Mouse (Mus musculus): ENCODE results near the gene Arf1. TPM values are rescaled to one million over a fixed set of nuclear protein-coding genes. Genes with fewer than 3 reads are reported as not detected.

Arf1 gene
- total and polyA plus RNA-seq, 3 experiments, result 498 to 733 (median 509) TPM

DNA sequence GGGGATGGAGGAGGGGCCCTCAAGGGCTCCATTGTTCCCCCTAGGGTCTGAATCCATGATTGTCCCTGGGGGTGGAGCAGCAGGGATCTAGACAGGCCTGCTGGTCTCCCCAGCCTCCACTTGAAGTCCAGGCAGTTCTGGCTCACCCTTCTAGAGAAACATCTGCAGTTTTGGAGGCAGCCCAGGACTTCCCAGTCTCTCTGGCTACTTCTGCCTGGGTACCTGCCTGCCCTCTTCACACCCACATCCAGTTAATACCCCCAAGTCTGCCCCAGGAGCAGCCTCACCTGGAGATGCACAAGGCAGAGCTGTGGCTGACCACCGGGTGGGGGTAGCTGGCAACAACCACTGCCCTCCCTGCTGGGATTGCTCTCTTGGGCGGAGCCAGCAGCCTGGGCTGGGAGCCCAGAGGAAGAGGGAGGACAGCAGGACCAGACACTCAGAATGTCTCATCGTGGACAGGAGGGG is 45.2 kb downstream of the Arf1 start, which contains the start of gene Gjc2:
Gjc2 (minus strand) TSS at position 350 of the 468 bp plus-strand sequence.
- no peak for DNase-seq (ENCODE audit: extremely low read depth)
- no peak for TF ChIP-seq SIN3A (IDR thresholded peaks at IDR 0.05; ENCODE audit: low read length)
- TF ChIP-seq CHD2 (IDR thresholded peaks at IDR 0.05; ENCODE audit: low read length), result no peak
- TF ChIP-seq PAX5 (IDR thresholded peaks at IDR 0.05; ENCODE audit: low read length), result no peak
- no peak for TF ChIP-seq CTCF (conservative IDR thresholded peaks at IDR 0.05 in 1 of 2, IDR thresholded peaks at IDR 0.05 in 1 of 2; ENCODE audit: low read depth in 2 of 2, low read length in 2 of 2)
- no peak for TF ChIP-seq IRF4 (IDR thresholded peaks at IDR 0.05; ENCODE audit: low read depth, low read length)
- TF ChIP-seq RAD21 (IDR thresholded peaks at IDR 0.05; ENCODE audit: low read depth, low read length), result no peak
- no peak for TF ChIP-seq MEF2A (IDR thresholded peaks at IDR 0.05; ENCODE audit: borderline replicate concordance, low read depth, low read length)
- no peak for TF ChIP-seq GABPA (IDR thresholded peaks at IDR 0.05; ENCODE audit: insufficient replicate concordance, low read depth, low read length)
- TF ChIP-seq ZKSCAN1 (IDR thresholded peaks at IDR 0.05; ENCODE audit: borderline replicate concordance, low read depth, low read length), result no peak
- TF ChIP-seq ZNF384 (IDR thresholded peaks at IDR 0.05; ENCODE audit: low read depth, low read length), result no peak
- TF ChIP-seq UBTF (IDR thresholded peaks at IDR 0.05; ENCODE audit: low read depth, low read length), result no peak
- TF ChIP-seq NELFE (IDR thresholded peaks at IDR 0.05; ENCODE audit: low read depth, low read length), result no peak
- TF ChIP-seq TBP (conservative IDR thresholded peaks at IDR 0.05; ENCODE audit: low read depth, low read length), result no peak
- no peak for TF ChIP-seq USF2 (conservative IDR thresholded peaks at IDR 0.05; ENCODE audit: low read depth, low read length)
- no peak for TF ChIP-seq TCF12 (IDR thresholded peaks at IDR 0.05; ENCODE audit: low read depth, low read length)
- no peak for TF ChIP-seq POLR2A (IDR thresholded peaks at IDR 0.05; ENCODE audit: low read depth, low read length)
- Histone ChIP-seq H3K9me3 (replicated peaks; ENCODE audit: low read length) (no peaks in the 10 kb centered on the region), H3K27me3 (replicated peaks) (no peaks in the 10 kb centered on the region), H3K27ac (ENCODE audit: insufficient read depth, low read depth) (no peak within 1 kb of the TSS), H3K79me2 (replicated peaks; ENCODE audit: control insufficient read depth, extremely low read depth, insufficient read depth, poor library complexity, severe bottlenecking) (no peaks in the 10 kb centered on the region), H3K4me2 (ENCODE audit: insufficient read depth, low read depth, poor library complexity, severe bottlenecking) (no peak within 1 kb of the TSS), H3K36me3 (replicated peaks in 1 of 2; ENCODE audit: control insufficient read depth in 1 of 2, insufficient read depth in 1 of 2, low read length in 1 of 2) (peaks cover 34 to 66% of the 10 kb centered on the region in 2 experiments), H3K4me1 (ENCODE audit: control insufficient read depth in 1 of 2, insufficient read depth in 2 of 2) (peaks cover 0 to 20% of the 10 kb centered on the region in 2 experiments; a peak in 2 of 4 replicates), H3K4me3 (replicated peaks in 1 of 3; ENCODE audit: low read depth in 2 of 3, low read length in 2 of 3, poor library complexity in 1 of 3) (no peak within 1 kb of the TSS), H3K9ac (ENCODE audit: insufficient read depth, low read depth) (no peak within 1 kb of the TSS)
- dilution Hi-C loops (cut with MboI; ENCODE audit: extremely low pct_ligation_motif_present, extremely low pct_unique_long_range_greater_than_20kb, low sequenced_read_pairs) (no loop called here), in situ Hi-C loops (cut with MboI; ENCODE audit: low pct_ligation_motif_present, low pct_unique_long_range_greater_than_20kb, low sequenced_read_pairs) (no loop called here)

DNA sequence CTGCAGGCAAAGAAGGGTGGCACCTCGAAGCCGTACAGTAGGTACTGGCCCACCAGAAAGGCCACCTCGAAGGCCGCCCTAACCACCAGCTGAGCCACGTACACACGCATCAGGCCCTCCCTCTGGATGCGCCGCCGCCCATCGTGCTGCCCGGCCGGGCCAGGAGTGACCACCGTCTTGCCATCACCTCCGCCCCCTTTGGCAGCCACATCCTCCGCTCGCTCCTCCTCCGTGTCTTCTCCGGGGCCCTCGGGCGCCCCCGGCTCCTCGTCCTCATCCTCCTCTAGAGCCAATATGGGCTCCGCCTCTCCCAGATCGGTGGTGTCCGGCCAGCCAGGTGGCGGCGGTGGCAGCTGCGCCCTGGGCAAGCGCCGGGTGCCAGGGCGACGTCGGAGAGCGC is 51.1 kb downstream of the Arf1 start:
- Histone ChIP-seq H3K4me1 (ENCODE audit: control insufficient read depth in 1 of 2, insufficient read depth in 2 of 2) (peaks cover 14 to 41% of the 10 kb centered on the region in 2 experiments), H3K4me2 (ENCODE audit: insufficient read depth, low read depth, poor library complexity, severe bottlenecking) (no peak overlapping the region), H3K27me3 (replicated peaks) (peaks cover 2% of the 10 kb centered on the region), H3K9ac (ENCODE audit: insufficient read depth, low read depth) (no peak overlapping the region), H3K27ac (ENCODE audit: insufficient read depth, low read depth) (no peak overlapping the region), H3K79me2 (replicated peaks; ENCODE audit: control insufficient read depth, extremely low read depth, insufficient read depth, poor library complexity, severe bottlenecking) (no peaks in the 10 kb centered on the region), H3K4me3 (replicated peaks in 1 of 3; ENCODE audit: low read depth in 2 of 3, low read length in 2 of 3, poor library complexity in 1 of 3) (no peak overlapping the region), H3K36me3 (replicated peaks in 1 of 2; ENCODE audit: control insufficient read depth in 1 of 2, insufficient read depth in 1 of 2, low read length in 1 of 2) (peaks cover 0 to 6% of the 10 kb centered on the region in 2 experiments), H3K9me3 (replicated peaks; ENCODE audit: low read length) (no peaks in the 10 kb centered on the region)
- in situ Hi-C loops (cut with MboI; ENCODE audit: low pct_ligation_motif_present, low pct_unique_long_range_greater_than_20kb, low sequenced_read_pairs), result no loop called here
- dilution Hi-C loops (cut with MboI; ENCODE audit: extremely low pct_ligation_motif_present, extremely low pct_unique_long_range_greater_than_20kb, low sequenced_read_pairs), result no loop called here
- TF ChIP-seq MAFK (IDR thresholded peaks at IDR 0.05; ENCODE audit: insufficient replicate concordance, low read length), result no peak
- TF ChIP-seq POLR2A (IDR thresholded peaks at IDR 0.05; ENCODE audit: low read depth, low read length), result no peak
- no peak for TF ChIP-seq NELFE (IDR thresholded peaks at IDR 0.05; ENCODE audit: low read depth, low read length)
- no peak for TF ChIP-seq USF2 (conservative IDR thresholded peaks at IDR 0.05; ENCODE audit: low read depth, low read length)
- TF ChIP-seq TCF12 (IDR thresholded peaks at IDR 0.05; ENCODE audit: low read depth, low read length), result no peak
- TF ChIP-seq MYC (IDR thresholded peaks at IDR 0.05; ENCODE audit: low read depth, low read length), result no peak
- TF ChIP-seq CHD2 (IDR thresholded peaks at IDR 0.05; ENCODE audit: low read length), result no peak
- TF ChIP-seq RCOR1 (conservative IDR thresholded peaks at IDR 0.05; ENCODE audit: low read depth, low read length), result no peak
- TF ChIP-seq ZC3H11A (IDR thresholded peaks at IDR 0.05; ENCODE audit: low read depth, low read length), result no peak
- TF ChIP-seq ELF1 (IDR thresholded peaks at IDR 0.05; ENCODE audit: low read depth, low read length), result no peak
- no peak for TF ChIP-seq UBTF (IDR thresholded peaks at IDR 0.05; ENCODE audit: low read depth, low read length)
- no peak for TF ChIP-seq HCFC1 (IDR thresholded peaks at IDR 0.05; ENCODE audit: low read depth, low read length)
- no peak for TF ChIP-seq SMC3 (IDR thresholded peaks at IDR 0.05; ENCODE audit: low read depth, low read length)
- no peak for TF ChIP-seq USF1 (IDR thresholded peaks at IDR 0.05; ENCODE audit: low read depth, low read length)
- no peak for TF ChIP-seq TBP (conservative IDR thresholded peaks at IDR 0.05; ENCODE audit: low read depth, low read length)
- no peak for TF ChIP-seq POLR2AphosphoS2 (IDR thresholded peaks at IDR 0.05; ENCODE audit: low read depth, low read length)
- no peak for TF ChIP-seq PAX5 (IDR thresholded peaks at IDR 0.05; ENCODE audit: low read length)
- TF ChIP-seq ZMIZ1 (IDR thresholded peaks at IDR 0.05; ENCODE audit: low read depth, low read length), result no peak
- DNase-seq (ENCODE audit: extremely low read depth), result no peak
